Mouse (Mus musculus): ENCODE measurements around the gene Aldoart2. TPM values are rescaled to one million over a fixed set of nuclear protein-coding genes. Genes with fewer than 3 reads are reported as not detected.
"Not testable (repeated sequence)": the region's sequence is repeated elsewhere in the genome, so short reads cannot be mapped to it uniquely, and the experiment has no call there.

The Aldoart2 gene
- under 1 TPM in 1 of 4 experiments, not detected in 3; 0.15 TPM for total RNA-seq (2022)

DNA sequence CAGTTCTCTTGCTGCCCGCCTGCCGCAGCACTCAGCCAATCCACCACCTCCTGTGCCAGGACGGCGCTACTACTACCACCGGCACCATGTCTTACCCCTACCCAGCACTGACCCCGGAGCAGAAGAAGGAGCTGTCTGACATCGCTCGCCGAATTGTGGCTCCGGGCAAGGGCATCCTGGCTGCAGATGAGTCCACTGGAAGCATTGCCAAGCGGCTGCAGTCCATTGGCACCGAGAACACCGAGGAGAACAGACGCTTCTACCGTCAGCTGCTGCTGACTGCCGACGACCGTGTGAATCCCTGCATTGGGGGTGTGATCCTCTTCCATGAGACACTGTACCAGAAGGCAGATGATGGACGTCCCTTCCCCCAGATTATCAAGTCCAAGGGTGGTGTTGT, at the start of gene Aldoart2:
Gene Aldoart2, plus strand, starts transcription at position 34 of the 400 bp plus-strand sequence.
- no peak for DNase-seq (ENCODE audit: low spot score in 2 of 2)

- peak in 1 of 2 experiments; percentile 32 for DNase-seq (ENCODE audit: low spot score in 2 of 2)
Measured at GRCm38 (mm10) chr12:55518061-55518738, 46.8 kb upstream of the Aldoart2 start.

DNA sequence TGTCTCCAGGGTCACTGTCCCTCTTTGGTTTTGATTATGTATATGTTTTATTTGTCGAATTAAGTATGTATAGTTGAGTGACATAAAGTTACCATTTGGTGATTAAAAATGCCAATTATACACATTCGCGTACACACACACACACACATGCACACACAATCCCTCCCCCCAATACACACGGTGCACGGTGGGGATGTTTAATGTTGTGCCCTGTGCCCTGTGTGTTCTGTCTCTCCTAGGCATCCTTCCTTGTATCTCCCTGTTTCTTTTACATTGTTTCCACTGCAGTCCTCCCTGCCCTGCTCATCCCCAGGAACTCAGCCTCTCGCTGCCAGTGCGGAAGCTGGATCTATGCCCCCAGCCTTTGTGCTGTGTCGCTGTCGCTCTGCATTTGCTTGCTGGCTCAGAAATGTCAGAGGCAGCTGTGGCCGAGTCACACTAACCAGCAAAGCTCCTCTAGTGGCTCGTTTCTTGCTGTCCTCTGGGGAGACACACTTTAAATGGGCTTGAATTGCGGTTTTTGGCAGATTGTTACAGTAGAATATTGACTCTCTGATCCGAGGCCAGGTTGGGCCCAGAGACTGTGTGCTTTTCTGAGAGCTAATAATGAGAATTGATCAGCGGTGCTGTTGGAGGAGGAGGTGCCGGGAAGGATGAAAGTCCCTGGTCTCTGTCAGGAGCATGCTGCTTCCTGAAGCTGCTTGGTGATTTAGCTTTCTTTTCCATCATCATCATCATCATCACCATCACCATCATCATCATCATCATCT, 37.9 kb upstream of the Aldoart2 start:
- DNase-seq (ENCODE audit: low spot score in 2 of 2) = no peak

DNA sequence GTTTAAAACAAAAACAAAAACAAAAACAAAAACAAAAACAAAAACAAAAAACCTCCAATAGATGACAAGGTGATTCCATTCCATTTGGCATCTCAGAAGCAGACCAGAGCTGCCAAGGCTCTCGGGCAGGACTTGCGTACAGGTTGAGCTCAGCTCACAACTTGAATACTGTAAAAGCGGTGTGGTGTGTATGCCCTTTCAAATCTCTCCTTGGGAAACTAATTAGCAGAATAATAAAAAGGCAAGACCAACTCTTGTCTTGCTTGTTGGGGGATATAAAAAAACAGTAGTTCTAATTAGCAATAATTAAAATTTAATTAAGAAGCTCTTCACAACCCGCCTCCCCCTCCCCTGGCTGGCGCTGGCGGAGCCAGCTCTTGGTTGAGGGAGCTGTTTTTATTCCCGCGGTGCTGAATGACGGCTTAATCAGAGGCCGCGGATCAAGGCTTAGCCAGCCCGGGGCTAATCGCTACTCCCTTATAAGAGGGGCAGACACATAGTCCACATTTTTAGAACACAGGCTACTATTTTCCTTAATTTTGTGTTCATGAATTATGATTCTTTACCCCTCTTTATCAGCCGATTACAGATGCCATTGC, 28.4 kb upstream of the Aldoart2 start:
- DNase-seq (ENCODE audit: low spot score in 2 of 2) = no peak

- no peak for DNase-seq (ENCODE audit: low spot score in 2 of 2)
Measured at GRCm38 (mm10) chr12:55537742-55538141, 27.3 kb upstream of the Aldoart2 start.

- DNase-seq (ENCODE audit: low spot score in 2 of 2) = no peak
Measured at GRCm38 (mm10) chr12:55538328-55538971, 26.6 kb upstream of the Aldoart2 start.

DNA sequence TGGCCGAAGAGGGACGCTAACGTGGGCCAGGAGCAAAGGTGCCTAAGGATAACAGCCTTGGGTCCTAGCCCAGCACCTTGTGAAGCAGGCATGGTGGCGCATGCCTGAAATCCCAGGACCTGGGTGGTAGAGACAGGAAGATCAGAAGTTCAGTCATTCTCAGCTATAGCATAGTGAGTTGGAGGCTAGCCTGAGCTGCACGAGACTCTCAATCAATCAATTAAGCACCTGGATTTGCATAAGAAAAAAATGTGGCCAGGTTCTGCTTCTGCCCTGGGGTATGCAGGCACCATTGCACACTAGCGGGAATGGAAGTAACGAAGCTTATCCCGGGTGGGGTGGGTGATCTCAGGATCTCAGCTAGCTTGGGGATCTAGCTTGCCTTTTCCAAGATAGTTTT, 25.9 kb upstream of the Aldoart2 start:
- no peak for DNase-seq (ENCODE audit: low spot score in 2 of 2)

DNA sequence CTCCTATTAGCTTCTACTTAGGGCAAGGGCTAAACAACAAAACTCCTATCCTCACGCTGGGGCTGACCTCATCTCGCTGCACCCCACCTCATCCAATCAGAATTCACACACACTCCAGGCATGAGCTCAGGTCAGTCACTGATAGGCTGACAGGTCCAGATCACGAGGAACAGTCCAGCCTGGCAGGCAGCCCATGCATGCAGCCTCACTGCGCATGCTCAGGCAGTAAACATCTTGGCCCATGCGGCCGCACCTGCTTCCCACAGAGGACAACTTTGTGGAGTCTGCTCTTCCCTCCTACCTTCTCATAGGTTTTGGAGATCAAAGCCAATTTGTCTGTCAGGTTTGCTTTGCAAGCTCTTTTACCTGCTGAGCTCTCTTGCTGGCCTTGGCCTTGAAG, 10.1 kb upstream of the Aldoart2 start:
- DNase-seq (ENCODE audit: low spot score in 2 of 2) = not testable (repeated sequence)

DNA sequence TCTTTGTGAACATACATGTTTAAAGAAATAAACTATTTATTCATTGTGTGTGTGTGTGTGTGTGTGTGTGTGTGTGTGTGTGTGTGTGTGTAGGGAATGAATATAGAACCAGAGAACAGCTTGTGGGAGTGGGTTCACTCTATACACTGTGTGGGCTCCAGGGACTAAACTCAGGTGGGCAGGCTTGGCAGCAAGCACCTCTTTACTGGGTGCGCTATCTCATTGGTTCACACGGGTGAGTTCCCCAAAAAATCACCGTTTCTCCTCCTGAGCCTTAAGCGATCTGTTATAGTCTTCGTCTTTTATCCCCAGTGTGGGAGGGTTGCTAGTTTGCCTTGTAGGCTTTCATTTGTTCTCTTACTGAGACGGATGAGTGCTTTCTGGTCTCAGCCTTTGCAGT, 7.2 kb upstream of the Aldoart2 start:
- no peak for DNase-seq (ENCODE audit: low spot score in 2 of 2)

- no peak for DNase-seq (ENCODE audit: low spot score in 2 of 2)
Measured at GRCm38 (mm10) chr12:55559184-55559855, 5.7 kb upstream of the Aldoart2 start.

DNA sequence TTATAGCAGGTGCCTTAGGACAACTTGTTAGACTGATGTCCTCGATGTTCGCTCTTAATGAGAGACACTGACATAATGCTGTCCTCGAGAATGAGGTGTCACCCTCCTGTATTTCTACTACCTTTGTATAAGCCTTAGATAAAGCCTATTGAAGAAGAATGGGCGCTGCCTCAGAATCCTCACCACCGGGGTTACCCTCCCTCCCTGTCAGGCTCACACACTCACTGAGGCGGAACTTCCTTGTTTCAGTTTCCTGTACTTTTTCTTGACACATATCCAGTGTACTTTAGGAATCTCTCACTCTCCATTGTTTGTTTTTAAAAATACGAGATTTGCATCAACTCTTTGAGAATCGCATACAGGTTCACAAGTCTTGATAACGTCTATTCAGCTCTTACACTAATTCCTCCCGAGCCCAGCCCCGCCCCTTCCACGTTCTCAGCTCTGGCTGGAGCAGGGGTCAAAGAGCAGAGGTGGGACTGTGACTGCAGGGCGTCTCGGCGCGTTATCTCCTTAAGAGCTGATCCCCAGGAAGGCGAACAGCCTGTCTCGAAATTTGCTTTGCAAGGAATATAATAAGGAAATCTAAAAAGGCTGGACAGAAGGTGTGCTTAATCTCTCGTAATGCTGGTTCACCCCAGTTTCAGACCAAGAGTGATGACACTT, 4.9 kb upstream of the Aldoart2 start:
- DNase-seq (ENCODE audit: low spot score in 2 of 2) = no peak

DNA sequence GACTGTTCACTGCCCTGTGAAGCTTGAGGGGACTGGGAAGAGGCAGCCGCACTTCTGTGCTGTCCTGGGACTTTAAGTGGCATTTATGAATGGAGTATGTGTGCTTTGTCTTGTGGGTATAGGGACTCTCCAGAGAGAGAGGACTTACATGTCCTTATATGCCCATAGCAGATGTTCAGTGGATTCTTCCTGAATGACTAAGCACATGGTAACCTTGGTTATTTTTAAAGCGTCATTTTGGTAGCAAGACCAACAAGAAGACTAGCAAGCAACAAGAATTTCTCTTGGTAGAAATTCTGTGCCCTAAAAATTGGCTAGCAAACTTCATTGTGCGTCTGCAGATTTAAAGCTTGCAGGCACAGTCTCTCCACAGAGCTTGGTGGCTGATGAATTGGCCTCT, 1.3 kb upstream of the Aldoart2 start:
- no peak for DNase-seq (ENCODE audit: low spot score in 2 of 2)

- DNase-seq (ENCODE audit: low spot score in 2 of 2) = no peak
Measured at GRCm38 (mm10) chr12:55564187-55564963, 664 bp upstream of the Aldoart2 start.

DNA sequence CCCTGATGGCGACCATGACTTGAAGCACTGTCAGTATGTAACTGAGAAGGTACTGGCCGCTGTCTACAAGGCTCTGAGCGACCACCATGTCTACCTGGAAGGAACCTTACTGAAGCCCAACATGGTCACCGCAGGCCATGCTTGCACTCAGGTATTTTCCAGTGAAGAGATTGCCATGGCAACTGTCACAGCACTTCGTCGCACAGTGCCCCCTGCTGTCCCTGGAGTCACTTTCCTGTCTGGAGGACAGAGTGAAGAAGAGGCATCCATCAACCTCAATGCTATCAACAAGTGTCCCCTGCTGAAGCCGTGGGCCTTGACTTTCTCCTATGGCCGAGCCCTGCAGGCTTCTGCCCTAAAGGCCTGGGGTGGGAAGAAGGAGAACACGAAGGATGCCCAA, 828 bp downstream of the Aldoart2 start:
- no peak for DNase-seq (ENCODE audit: low spot score in 2 of 2)

GRCm38 (mm10) chr12:55566837-55567236, 1.8 kb downstream of the Aldoart2 start:
- no peak for DNase-seq (ENCODE audit: low spot score in 2 of 2)

- no peak for DNase-seq (ENCODE audit: low spot score in 2 of 2)
Measured at GRCm38 (mm10) chr12:55568466-55568865, 3.4 kb downstream of the Aldoart2 start.

DNA sequence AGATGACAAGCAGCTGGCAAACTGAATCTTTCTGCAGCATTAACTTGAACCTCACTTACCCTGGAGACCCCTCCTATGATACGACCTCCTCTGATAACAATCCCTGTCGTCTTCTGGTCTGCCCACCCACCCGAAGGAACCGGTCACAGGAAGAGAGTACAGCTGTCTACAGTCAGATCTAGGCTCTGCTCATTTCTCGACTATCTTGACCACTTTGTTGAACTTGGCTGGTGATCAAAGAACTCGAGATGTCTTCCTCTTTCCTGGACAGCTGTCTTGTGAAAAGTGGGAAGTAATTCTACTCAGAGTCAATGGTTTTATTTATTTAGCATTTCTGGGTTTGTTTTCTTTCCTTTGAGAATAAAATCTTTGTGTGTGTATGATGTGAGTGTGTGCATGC, 4.6 kb downstream of the Aldoart2 start:
- DNase-seq (ENCODE audit: low spot score in 2 of 2) = no peak

DNA sequence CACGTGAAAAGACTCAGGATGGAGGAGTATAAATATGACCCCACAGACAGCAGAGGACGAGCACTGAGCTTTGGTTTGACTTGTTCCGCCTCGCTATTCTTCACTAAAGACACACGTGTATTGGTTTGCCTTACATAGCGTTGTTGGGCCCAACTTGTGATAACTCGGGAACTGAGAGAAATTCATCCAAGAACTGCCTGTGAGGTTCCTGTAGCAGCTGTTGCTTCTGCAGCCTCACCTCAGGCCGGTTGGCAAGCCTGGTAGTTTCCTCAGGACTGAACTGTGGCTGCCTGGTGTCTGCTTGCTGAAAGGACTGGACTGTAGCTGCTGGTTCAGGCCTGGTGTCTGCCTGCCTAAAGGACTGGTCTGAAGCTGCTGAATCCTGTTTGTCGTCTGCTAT, 5.6 kb downstream of the Aldoart2 start:
- DNase-seq (ENCODE audit: low spot score in 2 of 2) = no peak

GRCm38 (mm10) chr12:55571181-55571580, 6.1 kb downstream of the Aldoart2 start:
- no peak for DNase-seq (ENCODE audit: low spot score in 2 of 2)

DNA sequence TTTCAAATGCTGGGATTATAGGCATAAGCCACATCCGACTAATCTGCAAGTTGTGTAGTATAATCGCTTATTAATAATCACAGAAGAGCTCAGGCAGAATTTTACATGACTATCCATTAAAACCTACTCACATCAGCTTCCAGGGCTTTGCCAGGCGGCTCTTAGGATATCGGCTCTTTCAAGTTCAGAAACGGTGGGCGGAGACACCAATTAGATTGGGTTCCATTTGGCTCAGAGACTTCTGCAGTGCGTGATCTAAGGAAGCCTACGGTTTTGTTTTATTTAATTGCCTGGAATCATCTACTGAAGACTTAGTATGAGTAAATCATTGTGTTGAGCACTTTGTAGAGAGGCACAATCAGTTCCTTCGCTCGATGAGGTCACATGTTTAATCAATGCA, 6.6 kb downstream of the Aldoart2 start:
- no peak for DNase-seq (ENCODE audit: low spot score in 2 of 2)
